In the genomic region with DNA sequence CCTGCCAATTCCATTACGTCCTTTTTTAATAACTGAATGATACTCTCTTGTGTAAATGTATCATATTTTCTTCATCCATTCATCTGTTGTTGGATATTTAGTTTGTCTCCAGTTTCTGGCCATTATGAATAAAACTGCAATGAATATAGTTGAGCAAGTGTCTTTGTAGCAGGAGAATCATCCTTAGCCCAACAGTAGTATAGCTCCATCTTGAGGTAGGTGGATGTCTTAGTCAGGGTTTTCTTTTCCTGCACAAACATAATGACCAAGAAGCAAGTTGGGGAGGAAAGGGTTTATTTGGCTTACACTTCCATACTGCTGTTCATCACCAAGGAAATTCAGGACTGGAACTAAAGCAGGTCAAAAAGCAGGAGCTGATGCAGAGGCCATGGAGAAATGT, we compare ENCODE assay signal across 26 mouse cellular contexts.
DNase-seq lines count a peak whose midpoint lies in the region; ATAC-seq and TF ChIP-seq lines count a peak whose summit lies in the region.
"Had no signal": no experiment of that assay in that cellular context is flagged by ENCODE, and none has a peak within 500 bp of the region (broad histone marks: within the 10 kb centered on the region; RNA-seq: fewer than 3 reads in every experiment).

No protein-coding gene starts in this region.

- H3K79me2 ChIP-seq in CH12.LX (replicated peaks; ENCODE audit: control insufficient read depth, extremely low read depth, insufficient read depth, poor library complexity, severe bottlenecking): no peaks in the 10 kb centered on the region

- TF ChIP-seq EP300 in CH12.LX (IDR thresholded peaks at IDR 0.05; ENCODE audit: low read length): no peak

- peak; percentile 89 for ATAC-seq in frontal cortex, adult (ENCODE audit: low TSS enrichment)
- ATAC-seq in midbrain, embryonic 13.5 days: no peak
- ATAC-seq: activated CD4-positive, CD25-positive, alpha-beta regulatory T cell, adult 4 months; forebrain, embryonic 14.5 days; hindbrain, embryonic 16.5 days had no signal

- peak; percentile 70 for TF ChIP-seq CTCF in layer of hippocampus, adult 2 months (conservative IDR thresholded peaks at IDR 0.05)
- peak in 1 of 2 experiments; percentile 57; a peak in 2 of 4 replicates for TF ChIP-seq CTCF in CH12.LX (conservative IDR thresholded peaks at IDR 0.05 in 1 of 2, IDR thresholded peaks at IDR 0.05 in 1 of 2; ENCODE audit: low read depth in 2 of 2, low read length in 2 of 2)
- no peak for TF ChIP-seq CTCF in brain, embryonic 14.5 days (IDR thresholded peaks at IDR 0.05; ENCODE audit: borderline replicate concordance, extremely low read depth, insufficient read depth, insufficient read length)

- H3K9ac ChIP-seq in CH12.LX (ENCODE audit: insufficient read depth, low read depth): no peak overlapping the region
- no peak overlapping the region for H3K9ac ChIP-seq in midbrain, embryonic 13.5 days (replicated peaks)
- H3K9ac ChIP-seq: embryonic facial prominence, embryonic 15.5 days; heart, embryonic 13.5 days; hindbrain, embryonic 12.5 days had no signal

- H3K4me1 ChIP-seq in CH12.LX (ENCODE audit: control insufficient read depth in 1 of 2, insufficient read depth in 2 of 2): no peaks in the 10 kb centered on the region
- no peaks in the 10 kb centered on the region for H3K4me1 ChIP-seq in midbrain, embryonic 13.5 days (replicated peaks)
- H3K4me1 ChIP-seq: embryonic facial prominence, embryonic 15.5 days; forebrain, embryonic 10.5 days; heart, embryonic 13.5 days; hindbrain, embryonic 12.5 days had no signal

- TF ChIP-seq POLR2A in CH12.LX (IDR thresholded peaks at IDR 0.05; ENCODE audit: low read depth, low read length): no peak
- no peak for TF ChIP-seq POLR2A in brain, embryonic 14.5 days (IDR thresholded peaks at IDR 0.05; ENCODE audit: borderline replicate concordance, extremely low read depth, insufficient read depth, insufficient read length, poor library complexity, severe bottlenecking)

- H3K36me3 ChIP-seq in CH12.LX (replicated peaks in 1 of 2; ENCODE audit: control insufficient read depth in 1 of 2, insufficient read depth in 1 of 2, low read length in 1 of 2): no peaks in the 10 kb centered on the region
- H3K36me3 ChIP-seq in midbrain, embryonic 13.5 days: no peaks in the 10 kb centered on the region
- H3K36me3 ChIP-seq: embryonic facial prominence, embryonic 15.5 days; forebrain, embryonic 10.5 days; G1E; heart, embryonic 13.5 days; hindbrain, embryonic 12.5 days had no signal

- no peaks in the 10 kb centered on the region for H3K27me3 ChIP-seq in CH12.LX (replicated peaks)
- no peaks in the 10 kb centered on the region for H3K27me3 ChIP-seq in midbrain, embryonic 13.5 days
- H3K27me3 ChIP-seq: embryonic facial prominence, embryonic 15.5 days; heart, embryonic 13.5 days; hindbrain, embryonic 12.5 days had no signal

- peak; percentile 63 for TF ChIP-seq RAD21 in CH12.LX (IDR thresholded peaks at IDR 0.05; ENCODE audit: low read depth, low read length)

- DNase-seq in frontal cortex, postnatal 14 days (ENCODE audit: low spot score in 2 of 2): no peak
- DNase-seq in layer of hippocampus, adult 2 months (ENCODE audit: low spot score in 2 of 2): no peak
- no peak for DNase-seq in layer of hippocampus, postnatal 25 days (ENCODE audit: extremely low spot score in 1 of 2, low spot score in 1 of 2)
- peak; percentile 4 for DNase-seq in CH12.LX (ENCODE audit: extremely low read depth)
- peak; percentile 39 for DNase-seq in brain, embryonic 14.5 days (ENCODE audit: low read depth)
- no peak for DNase-seq in T-cell, adult 2 months (ENCODE audit: low spot score)
- DNase-seq: adrenal gland, postnatal 25 days; cerebellum, adult 11 months; cerebellum, adult 8-10 months; cerebellum, postnatal 14 days; embryo, embryonic 11 days; gastrocnemius, adult 2 months; gastrocnemius, postnatal 36 days; heart, adult 11 months; heart, postnatal 36 days had no signal

- in situ Hi-C loops in CH12.LX (cut with MboI; ENCODE audit: low pct_ligation_motif_present, low pct_unique_long_range_greater_than_20kb, low sequenced_read_pairs): no loop called here

- H3K9me3 ChIP-seq in CH12.LX (replicated peaks; ENCODE audit: low read length): no peaks in the 10 kb centered on the region
- H3K9me3 ChIP-seq in midbrain, embryonic 13.5 days: no peaks in the 10 kb centered on the region
- H3K9me3 ChIP-seq: embryonic facial prominence, embryonic 15.5 days; forebrain, embryonic 10.5 days; G1E; heart, embryonic 13.5 days; hindbrain, embryonic 12.5 days had no signal

- no peak overlapping the region for H3K4me3 ChIP-seq in layer of hippocampus, adult 2 months
- no peak overlapping the region for H3K4me3 ChIP-seq in CH12.LX (replicated peaks in 1 of 3; ENCODE audit: low read depth in 2 of 3, low read length in 2 of 3, poor library complexity in 1 of 3)
- no peak overlapping the region for H3K4me3 ChIP-seq in midbrain, embryonic 13.5 days (replicated peaks)
- H3K4me3 ChIP-seq: embryonic facial prominence, embryonic 15.5 days; erythroblast, embryonic 14.5 days; forebrain, embryonic 10.5 days; gastrocnemius, adult 2 months; heart, embryonic 13.5 days; hindbrain, embryonic 12.5 days had no signal

- no peak overlapping the region for H3K4me2 ChIP-seq in CH12.LX (ENCODE audit: insufficient read depth, low read depth, poor library complexity, severe bottlenecking)
- H3K4me2 ChIP-seq in midbrain, embryonic 13.5 days (replicated peaks): no peak overlapping the region
- H3K4me2 ChIP-seq: embryonic facial prominence, embryonic 15.5 days; heart, embryonic 13.5 days; hindbrain, embryonic 12.5 days had no signal

- dilution Hi-C loops in CH12.LX (cut with MboI; ENCODE audit: extremely low pct_ligation_motif_present, extremely low pct_unique_long_range_greater_than_20kb, low sequenced_read_pairs): no loop called here

- 79% methylated on average over 1 of the region's 1 CpGs for WGBS in midbrain, embryonic 13.5 days

- H3K27ac ChIP-seq in layer of hippocampus, adult 2 months: no peak overlapping the region
- H3K27ac ChIP-seq in CH12.LX (ENCODE audit: insufficient read depth, low read depth): no peak overlapping the region
- H3K27ac ChIP-seq in midbrain, embryonic 13.5 days: no peak overlapping the region
- H3K27ac ChIP-seq: embryonic facial prominence, embryonic 15.5 days; forebrain, embryonic 10.5 days; gastrocnemius, adult 2 months; heart, embryonic 13.5 days; hindbrain, embryonic 12.5 days had no signal

TF ChIP-seq in CH12.LX, 34 proteins besides CTCF, POLR2A, EP300 and RAD21:
- TF ChIP-seq ZC3H11A (IDR thresholded peaks at IDR 0.05; ENCODE audit: low read depth, low read length) (no peak), USF1 (IDR thresholded peaks at IDR 0.05; ENCODE audit: low read depth, low read length) (no peak), ELF1 (IDR thresholded peaks at IDR 0.05; ENCODE audit: low read depth, low read length) (no peak), ZMIZ1 (IDR thresholded peaks at IDR 0.05; ENCODE audit: low read depth, low read length) (no peak), SMC3 (IDR thresholded peaks at IDR 0.05; ENCODE audit: low read depth, low read length) (no peak), TCF12 (IDR thresholded peaks at IDR 0.05; ENCODE audit: low read depth, low read length) (no peak), CHD1 (IDR thresholded peaks at IDR 0.05; ENCODE audit: low read depth, low read length) (no peak), JUND (conservative IDR thresholded peaks at IDR 0.05; ENCODE audit: low read depth, low read length) (no peak), USF2 (conservative IDR thresholded peaks at IDR 0.05; ENCODE audit: low read depth, low read length) (no peak), MAX (IDR thresholded peaks at IDR 0.05; ENCODE audit: low read length) (no peak)
TF ChIP-seq in CH12.LX: peak in this region for 0.

Comparison
In these comparisons a context has a peak if more than half of its experiments do, and no peak if none do; other contexts are left out.
1. DNase-seq: peak in CH12.LX (single experiment) and brain, embryonic 14.5 days (single experiment); none in frontal cortex, postnatal 14 days (0 of 2), layer of hippocampus, adult 2 months (0 of 2), layer of hippocampus, postnatal 25 days (0 of 2) and T-cell, adult 2 months (single experiment).